Mouse (Mus musculus) thymus, postnatal 0 days (tissue): ENCODE results near the gene Zmynd15. TPM values are rescaled to one million over a fixed set of nuclear protein-coding genes. Genes with fewer than 3 reads are reported as not detected.
"Not testable (repeated sequence)": the region's sequence is repeated elsewhere in the genome, so short reads cannot be mapped to it uniquely, and the experiment has no call there.

Experiments used
- DNase-seq: peaks from one replicate; pipeline ENCODE4 v3.0.0-alpha.2; 2015; ENCODE audit warnings: low spot score
- polyA plus RNA-seq: library from polyadenylated mRNA; unstranded; fragments of >200 nt; fragmentation: Nextera tagmentation; extraction: Ambion mirVana; gene quantifications from 2 replicates; pipeline ENCODE4 v1.2.1, GENCODE M21; 2015

The Zmynd15 gene
- polyA plus RNA-seq, result 4.8 and 5.1 TPM in 2 replicates

DNA sequence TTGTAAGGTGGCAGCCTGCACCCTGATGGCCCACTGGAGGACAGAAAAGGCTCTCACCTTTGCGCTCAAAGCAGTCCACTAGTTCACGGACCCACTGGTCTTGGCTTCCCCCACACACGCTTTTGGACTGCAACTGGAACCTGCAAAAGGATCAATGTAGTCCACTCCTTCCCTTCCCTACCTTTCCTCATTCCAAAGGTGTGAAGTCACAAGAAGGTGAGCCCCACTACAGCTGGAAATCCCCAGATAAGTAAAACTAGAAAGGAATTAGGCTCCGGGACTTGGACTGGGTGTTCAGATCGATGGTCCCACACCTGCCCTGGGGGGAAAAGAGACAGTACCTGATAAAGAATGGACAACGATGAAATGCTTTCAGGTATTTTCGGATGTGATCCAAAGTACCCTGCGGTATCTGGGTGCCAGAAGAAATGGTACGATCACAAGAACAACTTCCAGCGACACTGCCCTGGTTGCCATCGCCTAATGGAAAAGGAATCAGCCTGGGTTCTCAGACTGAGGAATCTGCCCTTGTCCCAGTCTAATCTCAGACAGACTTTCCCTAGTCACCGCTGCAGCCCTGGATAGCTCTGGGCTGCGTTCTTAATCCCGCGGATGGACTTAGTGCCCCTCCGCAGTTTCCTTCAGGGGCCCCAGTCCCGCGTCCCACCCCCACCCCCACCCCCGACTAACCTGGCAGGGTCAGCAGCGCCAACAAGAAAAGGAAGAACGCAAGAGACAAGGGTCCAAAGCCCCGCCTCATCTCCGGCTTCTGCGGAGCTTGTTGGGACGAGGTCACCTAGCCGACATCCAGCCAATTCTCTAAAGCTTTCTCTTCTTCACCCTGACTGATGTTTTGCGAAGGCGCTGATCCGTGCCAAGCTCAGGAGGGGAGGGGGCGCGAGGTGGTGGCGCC, at the start of gene Zmynd15:
Gene Zmynd15, plus strand, starts transcription at position 746 of the 913 bp plus-strand sequence.
- DNase-seq, result no peak

DNA sequence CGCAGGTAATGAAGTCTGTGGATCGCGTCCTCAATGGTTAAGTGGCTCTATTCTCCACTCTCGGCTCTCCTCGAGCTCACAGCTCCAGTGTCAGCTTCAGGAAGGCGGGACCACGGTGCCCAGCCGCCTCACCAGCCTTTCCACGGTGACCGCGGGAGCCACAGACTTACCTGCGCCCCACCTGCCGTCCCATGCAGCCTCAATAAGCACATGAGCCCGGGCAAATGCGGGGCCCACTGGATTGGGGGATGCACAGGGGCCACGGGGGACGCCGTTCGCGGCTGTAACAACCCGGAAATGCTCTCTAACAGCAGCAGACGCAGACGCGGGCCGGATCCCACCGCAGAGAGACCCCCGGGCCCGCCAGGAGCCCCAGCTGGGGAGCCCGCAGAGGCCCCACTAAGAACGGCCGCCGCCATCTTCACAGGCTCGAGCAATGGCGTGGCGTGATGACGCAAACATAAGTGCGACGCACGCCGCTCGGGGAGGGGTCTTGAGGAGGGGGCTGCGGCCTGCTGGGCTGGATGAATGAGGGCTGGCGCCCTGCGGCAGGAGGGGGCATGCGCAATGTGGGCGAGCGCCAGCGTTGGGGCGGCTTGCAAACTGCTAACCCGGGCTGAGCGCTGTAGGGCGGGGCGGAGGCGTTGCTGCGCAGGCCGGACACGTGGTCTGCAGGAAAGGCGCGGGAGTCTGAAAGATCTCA, 49.5 kb upstream of the Zmynd15 start, which contains the start of gene Pelp1:
Gene Pelp1, minus strand, starts transcription at position 438 of the 703 bp plus-strand sequence.
- DNase-seq, result peak; percentile 90

DNA sequence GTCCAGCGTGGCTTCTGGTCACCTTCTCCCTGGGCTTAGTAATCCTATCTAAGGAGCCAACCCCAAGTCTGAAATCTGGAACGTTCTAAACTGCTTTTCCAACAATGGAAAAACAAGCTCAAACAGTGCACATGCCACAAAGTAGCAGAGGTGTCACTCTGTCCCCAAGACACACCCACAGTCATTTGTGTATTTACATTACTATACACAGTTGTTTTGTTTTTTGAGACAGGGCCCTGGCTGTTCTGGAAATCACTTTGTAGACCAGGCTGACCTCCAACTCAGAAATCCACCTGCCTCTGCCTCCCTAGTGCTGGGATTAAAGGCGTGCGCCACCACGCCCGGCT, 49.0 kb upstream of the Zmynd15 start:
- DNase-seq, result no peak

GRCm38 (mm10) chr11:70412591-70412990, 46.6 kb upstream of the Zmynd15 start:
- DNase-seq, result no peak

- peak; percentile 82 for DNase-seq
Observed at GRCm38 (mm10) chr11:70413961-70414360, 45.3 kb upstream of the Zmynd15 start.

DNA sequence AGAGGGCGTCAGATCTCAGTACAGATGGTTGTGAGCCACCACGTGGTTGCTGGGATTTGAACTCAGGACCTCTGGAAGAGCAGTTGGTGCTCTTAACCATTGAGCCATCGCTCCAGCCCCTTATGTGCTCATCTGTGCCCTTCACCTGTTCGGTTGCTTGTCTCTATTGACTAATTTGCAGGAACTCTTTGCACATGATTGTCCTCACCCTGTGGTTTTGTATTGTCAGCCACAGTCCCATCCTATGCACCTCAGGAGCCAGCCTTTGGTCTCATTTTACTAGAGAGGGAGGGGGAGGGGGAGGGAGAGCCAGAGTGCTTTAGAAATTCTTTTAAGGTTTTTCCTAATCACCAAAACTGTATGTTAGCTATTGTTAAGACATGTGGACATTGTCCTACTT, 41.0 kb upstream of the Zmynd15 start:
- DNase-seq, result no peak

DNA sequence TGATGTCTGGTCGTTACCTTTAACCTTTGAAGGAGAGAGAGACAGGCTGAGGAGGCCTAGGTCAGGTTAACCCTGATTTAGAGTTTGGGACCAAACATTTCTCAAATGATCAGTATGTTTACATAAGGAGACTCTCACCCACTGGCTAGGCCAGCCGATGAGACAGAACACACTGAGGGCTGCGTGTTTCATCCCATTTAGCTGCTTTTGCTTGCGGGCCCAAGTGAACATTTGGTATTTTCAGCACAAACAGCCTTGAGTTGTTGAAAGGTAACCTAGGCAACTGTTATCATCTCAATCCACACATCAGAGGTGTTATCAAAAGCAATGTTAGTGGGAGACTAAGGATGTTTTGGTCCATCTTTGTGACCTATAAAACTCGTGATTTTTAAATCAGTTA, 39.7 kb upstream of the Zmynd15 start:
- no peak for DNase-seq

GRCm38 (mm10) chr11:70426598-70426997, 32.6 kb upstream of the Zmynd15 start:
- not testable (repeated sequence) for DNase-seq

DNA sequence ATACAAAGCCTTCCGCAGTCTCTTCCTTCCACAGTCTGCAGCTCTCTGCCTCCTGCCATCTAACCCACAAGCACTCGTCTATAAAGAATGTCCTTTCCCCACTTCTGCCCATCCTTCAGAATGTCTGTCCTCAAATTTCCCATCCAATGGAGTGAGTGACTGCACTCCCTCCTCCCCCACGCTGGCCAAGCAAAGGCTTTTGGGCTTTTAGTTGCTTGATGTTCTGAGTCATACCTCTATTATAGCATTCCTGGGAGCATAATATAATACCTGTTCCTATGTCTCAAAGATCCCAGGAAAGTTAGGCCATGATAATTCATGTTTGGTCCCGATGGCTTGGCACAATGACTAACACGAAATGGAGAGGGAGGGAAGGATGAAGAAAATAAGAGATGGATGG, 27.7 kb upstream of the Zmynd15 start:
- no peak for DNase-seq

DNA sequence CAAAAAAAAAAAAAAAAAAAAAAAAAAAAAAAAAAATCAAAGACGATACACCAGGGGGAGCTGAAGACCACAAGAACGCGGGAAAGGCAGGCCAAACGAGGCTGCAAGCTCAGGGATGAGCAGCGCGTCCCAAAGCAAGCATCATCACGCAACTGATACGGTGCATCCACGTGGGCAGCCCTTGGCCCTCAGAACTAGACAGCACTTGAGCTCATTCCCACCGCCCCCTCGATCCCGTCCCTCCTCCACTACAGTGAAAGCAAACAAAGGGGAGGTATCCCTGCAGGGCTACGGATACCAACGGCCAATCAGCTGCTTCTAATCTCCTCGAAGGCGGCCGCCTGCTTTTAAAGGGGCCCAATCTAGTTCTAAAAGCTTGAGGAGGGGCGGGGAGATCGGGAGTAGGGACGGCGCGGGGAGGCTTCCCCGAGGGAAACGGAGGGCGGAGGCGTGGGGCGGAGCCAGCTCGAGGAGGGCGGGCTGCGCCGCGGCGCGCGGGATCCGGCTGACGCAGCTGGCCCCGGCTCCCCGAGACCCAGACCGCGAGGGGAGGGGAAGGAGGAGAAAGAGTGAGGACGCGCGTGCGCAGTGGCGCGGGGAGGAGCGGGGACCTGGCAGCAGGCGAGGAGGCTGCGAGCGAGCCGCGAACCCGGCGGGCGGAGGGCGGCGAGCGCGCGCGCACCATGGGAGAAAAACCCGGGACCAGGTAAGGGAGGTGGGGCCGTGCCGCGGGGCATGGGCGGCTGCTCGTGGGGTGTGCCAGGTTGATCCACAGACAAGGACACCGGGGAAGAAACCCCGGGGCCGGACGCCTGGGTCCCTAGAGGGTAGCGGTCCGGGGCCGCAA, 27.0 kb upstream of the Zmynd15 start, which contains the start of gene Arrb2:
Gene Arrb2, plus strand, starts transcription at position 588 of the 847 bp plus-strand sequence.
- DNase-seq, result peak; percentile 98

DNA sequence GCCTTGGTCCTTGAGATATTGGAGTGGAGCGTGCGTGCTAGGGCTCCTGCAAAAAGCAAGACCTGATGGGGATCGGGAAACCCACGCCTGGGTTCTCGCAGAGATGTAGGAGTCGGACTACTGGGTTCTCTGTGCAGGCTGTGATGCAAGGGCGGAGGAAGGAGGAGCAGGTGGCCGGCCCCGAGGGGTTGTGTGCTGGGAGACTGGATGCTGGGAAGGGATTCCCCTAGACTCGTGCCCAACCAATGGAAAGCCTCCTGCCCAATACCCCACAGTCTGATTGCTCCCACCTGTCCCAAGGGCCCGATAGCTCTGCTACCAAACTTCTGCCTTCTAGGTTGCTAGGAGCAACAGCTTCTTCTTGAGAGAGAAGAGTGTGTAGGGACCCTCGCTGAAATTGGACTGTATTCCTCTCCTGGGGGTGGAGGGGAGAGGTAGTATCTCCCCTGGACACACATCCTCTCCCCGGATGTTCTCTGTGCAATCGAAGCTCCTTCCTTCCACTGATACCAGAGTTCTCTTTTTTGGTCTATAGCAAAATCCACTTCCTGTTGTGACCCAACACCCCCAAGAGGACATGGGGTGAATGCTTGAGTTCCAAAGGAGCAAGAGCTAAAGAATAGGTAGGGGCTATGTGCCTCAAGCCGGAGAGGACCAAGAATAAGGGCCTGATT, 26.2 kb upstream of the Zmynd15 start:
- DNase-seq, result peak; percentile 39

- peak; percentile 26 for DNase-seq
Observed at GRCm38 (mm10) chr11:70433569-70433943, 25.7 kb upstream of the Zmynd15 start.

GRCm38 (mm10) chr11:70433951-70434350, 25.3 kb upstream of the Zmynd15 start:
- DNase-seq, result peak; percentile 23

GRCm38 (mm10) chr11:70435476-70435875, 23.8 kb upstream of the Zmynd15 start:
- peak; percentile 84 for DNase-seq

GRCm38 (mm10) chr11:70437426-70437825, 21.8 kb upstream of the Zmynd15 start:
- peak; percentile 32 for DNase-seq

GRCm38 (mm10) chr11:70438728-70439374, 20.4 kb upstream of the Zmynd15 start:
- DNase-seq, result no peak

DNA sequence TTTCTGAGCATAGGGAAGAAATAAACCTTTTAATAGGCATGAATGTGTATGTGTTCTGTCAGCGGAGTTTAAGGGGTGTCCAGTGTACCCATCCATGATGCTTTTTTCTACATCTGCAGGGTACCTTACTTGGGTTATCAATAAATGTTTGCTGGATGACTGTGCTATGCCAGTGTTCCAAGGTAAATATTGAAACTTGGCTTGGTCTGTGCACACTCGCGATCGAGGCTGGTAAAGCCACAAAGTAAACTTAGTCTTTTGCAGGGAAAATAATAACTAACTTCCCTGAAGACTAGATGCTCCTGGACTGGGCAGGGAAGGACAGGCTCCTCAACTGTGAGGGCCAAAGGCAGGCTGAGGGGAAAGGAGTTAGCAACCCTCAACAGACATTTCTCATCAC, 18.6 kb upstream of the Zmynd15 start:
- no peak for DNase-seq

GRCm38 (mm10) chr11:70441882-70442281, 17.4 kb upstream of the Zmynd15 start:
- no peak for DNase-seq

DNA sequence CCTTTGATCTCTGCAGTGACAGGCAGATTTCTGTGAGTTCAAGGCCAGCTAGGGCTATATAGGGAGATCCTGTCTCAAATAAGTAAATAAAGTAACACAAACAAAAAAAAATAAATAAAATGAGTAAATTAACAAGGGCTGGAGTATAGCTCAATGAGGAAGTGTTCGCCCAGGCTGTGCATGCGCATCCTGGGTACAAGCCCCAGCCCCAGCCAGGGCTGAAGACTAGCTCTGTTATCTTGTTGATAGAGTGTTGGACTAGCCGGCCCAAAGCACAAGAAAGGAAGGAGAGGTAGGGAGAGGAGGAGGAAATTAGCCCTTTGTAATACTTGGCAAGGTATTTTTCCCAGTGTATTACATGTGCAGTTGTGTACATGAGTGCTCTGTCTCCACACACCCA, 15.3 kb upstream of the Zmynd15 start:
- no peak for DNase-seq

- DNase-seq, result no peak
Observed at GRCm38 (mm10) chr11:70444667-70445066, 14.6 kb upstream of the Zmynd15 start.
